Mouse (Mus musculus): ENCODE measurements around the gene Fam171b.

Fam171b gene

GRCm38 (mm10) chr2:83812483-83813272 lies at the start of gene Fam171b:
Gene Fam171b, plus strand, starts transcription at chr2:83812636.
- DNase-seq = peak; percentile 61 to 65

- no peak for DNase-seq
Observed at GRCm38 (mm10) chr2:83766058-83766457, 46.4 kb upstream of the Fam171b start.

GRCm38 (mm10) chr2:83766878-83767277 lies 45.6 kb upstream of the Fam171b start:
- DNase-seq = no peak

- DNase-seq = no peak
Observed at GRCm38 (mm10) chr2:83768311-83769047, 44.0 kb upstream of the Fam171b start.

GRCm38 (mm10) chr2:83771155-83771812 lies 41.2 kb upstream of the Fam171b start:
- peak; percentile 62 to 66 for DNase-seq

- DNase-seq = no peak
Observed at GRCm38 (mm10) chr2:83791330-83792073, 20.9 kb upstream of the Fam171b start.

GRCm38 (mm10) chr2:83792102-83792501 lies 20.3 kb upstream of the Fam171b start:
- DNase-seq = no peak

- DNase-seq = no peak
Observed at GRCm38 (mm10) chr2:83795766-83796165, 16.7 kb upstream of the Fam171b start.

- DNase-seq = no peak
Observed at GRCm38 (mm10) chr2:83797902-83798497, 14.4 kb upstream of the Fam171b start.

- DNase-seq = peak in 1 of 2 experiments; percentile 5
Observed at GRCm38 (mm10) chr2:83813273-83813892, 947 bp downstream of the Fam171b start.

GRCm38 (mm10) chr2:83814009-83814408 lies 1.6 kb downstream of the Fam171b start:
- DNase-seq = no peak

- no peak for DNase-seq
Observed at GRCm38 (mm10) chr2:83816147-83816546, 3.7 kb downstream of the Fam171b start.

- DNase-seq = no peak
Observed at GRCm38 (mm10) chr2:83825161-83825560, 12.7 kb downstream of the Fam171b start.

- DNase-seq = no peak
Observed at GRCm38 (mm10) chr2:83828895-83829539, 16.6 kb downstream of the Fam171b start.

GRCm38 (mm10) chr2:83832903-83833302 lies 20.5 kb downstream of the Fam171b start:
- no peak for DNase-seq

- no peak for DNase-seq
Observed at GRCm38 (mm10) chr2:83835313-83836070, 23.1 kb downstream of the Fam171b start.

GRCm38 (mm10) chr2:83848495-83848894 lies 36.1 kb downstream of the Fam171b start:
- no peak for DNase-seq

- DNase-seq = no peak
Observed at GRCm38 (mm10) chr2:83853423-83853822, 41.0 kb downstream of the Fam171b start.

GRCm38 (mm10) chr2:83856236-83856635 lies 43.8 kb downstream of the Fam171b start:
- DNase-seq = no peak

- DNase-seq = no peak
Observed at GRCm38 (mm10) chr2:83883850-83884420, 71.5 kb downstream of the Fam171b start.

Data from B cell, adult 2 months (primary cell).